Mouse (Mus musculus): ENCODE data around the gene Samhd1.

GRCm38 (mm10) chr2:157072316-157072990, 62.6 kb downstream of the Samhd1 start:
- TF ChIP-seq POLR2A (IDR thresholded peaks at IDR 0.05; ENCODE audit: insufficient read depth, low read depth, low read length) (no peak), CTCF (IDR thresholded peaks at IDR 0.05; ENCODE audit: insufficient read depth, low read depth, low read length) (no peak)
